Mouse (Mus musculus) CH12.LX (cell line): ENCODE measurements around the gene Cst7. TPM values are rescaled to one million over a fixed set of nuclear protein-coding genes. Genes with fewer than 3 reads are reported as not detected.

Experiments
- DNase-seq: peaks from one replicate; pipeline ENCODE4 v3.0.0-alpha.2; 2013; ENCODE audit errors: extremely low read depth
- H3K27ac ChIP-seq: 2 replicates; pipeline ENCODE4 v1.5.1; 2012; ENCODE audit warnings: low read depth, mild to moderate bottlenecking, control low read depth, moderate library complexity; ENCODE audit not compliant: insufficient read depth
- H3K27me3 ChIP-seq: replicated peaks from 2 replicates; pipeline ENCODE3; 2012; ENCODE audit warnings: inconsistent platforms
- H3K36me3 ChIP-seq, 2 experiments: replicated peaks in 1 of 2; 2 replicates each; pipeline versions ENCODE3 to v1.6.1; 2012; ENCODE audit warnings: inconsistent platforms in 1 of 2, low read length in 1 of 2, mild to moderate bottlenecking in 1 of 2, mixed read lengths in 1 of 2, moderate library complexity in 1 of 2; ENCODE audit not compliant: control insufficient read depth in 1 of 2, insufficient read depth in 1 of 2
- H3K4me1 ChIP-seq, 2 experiments: 2 replicates each; pipeline ENCODE4 v1.6.1; 2012; ENCODE audit warnings: inconsistent platforms in 1 of 2, moderate library complexity in 1 of 2; ENCODE audit not compliant: insufficient read depth in 2 of 2, control insufficient read depth in 1 of 2
- H3K4me2 ChIP-seq: 2 replicates; pipeline ENCODE4 v1.6.1; 2012; ENCODE audit warnings: low read depth, mild to moderate bottlenecking, control low read depth; ENCODE audit not compliant: poor library complexity, insufficient read depth, severe bottlenecking
- H3K4me3 ChIP-seq, 3 experiments: fragments of 150-350 bp in 1 of 3; sonication (generic) in 1 of 3; replicated peaks in 1 of 3; 2 replicates each; pipeline versions ENCODE3 to v1.5.1; 2011 to 2012; ENCODE audit warnings: low read depth in 2 of 3, low read length in 2 of 3, mild to moderate bottlenecking in 2 of 3, moderate library complexity in 2 of 3, control low read depth in 1 of 3, improper control_type of control experiment in 1 of 3, inconsistent platforms in 1 of 3, mixed read lengths in 1 of 3; ENCODE audit not compliant: poor library complexity in 1 of 3
- H3K79me2 ChIP-seq: replicated peaks from 2 replicates; pipeline ENCODE4 v1.6.1; 2012; ENCODE audit warnings: mild to moderate bottlenecking, moderate library complexity; ENCODE audit not compliant: control insufficient read depth, poor library complexity, insufficient read depth, severe bottlenecking; ENCODE audit errors: extremely low read depth
- H3K9ac ChIP-seq: 2 replicates; pipeline ENCODE4 v1.6.1; 2012; ENCODE audit warnings: low read depth, mild to moderate bottlenecking, control low read depth, moderate library complexity; ENCODE audit not compliant: insufficient read depth
- H3K9me3 ChIP-seq: replicated peaks from 2 replicates; pipeline ENCODE3; 2012; ENCODE audit warnings: low read length, inconsistent platforms, mixed read lengths
- BHLHE40 ChIP-seq: IDR thresholded peaks from 2 replicates; pipeline ENCODE4 v1.6.1; 2011; ENCODE audit warnings: mild to moderate bottlenecking, low read depth, low read length, improper control_type of control experiment
- CHD1 ChIP-seq: IDR thresholded peaks from 2 replicates; pipeline ENCODE4 v1.6.1; 2012; ENCODE audit warnings: low read depth, low read length, improper control_type of control experiment, inconsistent platforms
- EP300 ChIP-seq: IDR thresholded peaks from 2 replicates; pipeline ENCODE4 v1.6.1; 2011; ENCODE audit warnings: low read length, improper control_type of control experiment
- ETS1 ChIP-seq: conservative IDR thresholded peaks from 2 replicates; pipeline ENCODE4 v1.6.1; 2012; ENCODE audit warnings: low read depth, mild to moderate bottlenecking, inconsistent platforms, low read length, improper control_type of control experiment, moderate library complexity
- HCFC1 ChIP-seq: IDR thresholded peaks from 2 replicates; pipeline ENCODE4 v1.6.1; 2012; ENCODE audit warnings: low read depth, mild to moderate bottlenecking, inconsistent platforms, low read length, improper control_type of control experiment
- IRF4 ChIP-seq: IDR thresholded peaks from 2 replicates; pipeline ENCODE4 v1.6.1; 2014; ENCODE audit warnings: low read depth, mild to moderate bottlenecking, inconsistent platforms, low read length, improper control_type of control experiment
- JUN ChIP-seq: IDR thresholded peaks from 2 replicates; pipeline ENCODE4 v1.6.1; 2011; ENCODE audit warnings: low read depth, mild to moderate bottlenecking, low read length, improper control_type of control experiment, moderate library complexity; ENCODE audit not compliant: insufficient read depth
- JUND ChIP-seq: conservative IDR thresholded peaks from 2 replicates; pipeline ENCODE4 v1.6.1; 2011; ENCODE audit warnings: low read depth, low read length, improper control_type of control experiment
- MAX ChIP-seq: IDR thresholded peaks from 2 replicates; pipeline ENCODE4 v1.6.1; 2011; ENCODE audit warnings: low read length, improper control_type of control experiment
- MAZ ChIP-seq: IDR thresholded peaks from 2 replicates; pipeline ENCODE4 v1.6.1; 2012; ENCODE audit warnings: low read depth, mild to moderate bottlenecking, inconsistent platforms, low read length, improper control_type of control experiment, moderate library complexity
- MEF2A ChIP-seq: IDR thresholded peaks from 2 replicates; pipeline ENCODE4 v1.6.1; 2014; ENCODE audit warnings: low read depth, mild to moderate bottlenecking, inconsistent platforms, low read length, improper control_type of control experiment, borderline replicate concordance
- MXI1 ChIP-seq: IDR thresholded peaks from 2 replicates; pipeline ENCODE4 v1.6.1; 2011; ENCODE audit warnings: mild to moderate bottlenecking, low read depth, low read length, improper control_type of control experiment
- MYC ChIP-seq: IDR thresholded peaks from 2 replicates; pipeline ENCODE4 v1.6.1; 2011; ENCODE audit warnings: low read depth, mild to moderate bottlenecking, improper control_type of control experiment, low read length
- NELFE ChIP-seq: IDR thresholded peaks from 2 replicates; pipeline ENCODE4 v1.6.1; 2011; ENCODE audit warnings: low read depth, low read length, improper control_type of control experiment
- POLR2A ChIP-seq: IDR thresholded peaks from 2 replicates; pipeline ENCODE4 v1.6.1; 2011; ENCODE audit warnings: low read depth, mild to moderate bottlenecking, improper control_type of control experiment, low read length
- RAD21 ChIP-seq: IDR thresholded peaks from 2 replicates; pipeline ENCODE4 v1.6.1; 2011; ENCODE audit warnings: low read depth, mild to moderate bottlenecking, low read length, improper control_type of control experiment, moderate library complexity
- SMC3 ChIP-seq: IDR thresholded peaks from 2 replicates; pipeline ENCODE4 v1.6.1; 2011; ENCODE audit warnings: low read depth, low read length, improper control_type of control experiment
- USF1 ChIP-seq: IDR thresholded peaks from 2 replicates; pipeline ENCODE4 v1.6.1; 2014; ENCODE audit warnings: low read depth, mild to moderate bottlenecking, inconsistent platforms, low read length, improper control_type of control experiment
- USF2 ChIP-seq: conservative IDR thresholded peaks from 2 replicates; pipeline ENCODE4 v1.6.1; 2011; ENCODE audit warnings: low read depth, low read length, improper control_type of control experiment
- ZC3H11A ChIP-seq: IDR thresholded peaks from 2 replicates; pipeline ENCODE4 v1.6.1; 2012; ENCODE audit warnings: low read depth, mild to moderate bottlenecking, inconsistent platforms, low read length, improper control_type of control experiment
- ZKSCAN1 ChIP-seq: IDR thresholded peaks from 2 replicates; pipeline ENCODE4 v1.6.1; 2012; ENCODE audit warnings: low read depth, inconsistent platforms, low read length, improper control_type of control experiment, borderline replicate concordance
- ZMIZ1 ChIP-seq: IDR thresholded peaks from 2 replicates; pipeline ENCODE4 v1.6.1; 2012; ENCODE audit warnings: low read depth, mild to moderate bottlenecking, inconsistent platforms, low read length, improper control_type of control experiment
- ZNF384 ChIP-seq: IDR thresholded peaks from 2 replicates; pipeline ENCODE4 v1.6.1; 2012; ENCODE audit warnings: low read depth, low read length, improper control_type of control experiment, inconsistent platforms
- dilution Hi-C: fragments of 300-500 bp; cut with MboI; formaldehyde crosslinking; loops from 2 replicates; pipeline ENCODE4 v1.14.3; 2020; ENCODE audit warnings: low sequenced_read_pairs; ENCODE audit not compliant: extremely low pct_unique_long_range_greater_than_20kb, extremely low pct_ligation_motif_present
- in situ Hi-C: fragments of 300-500 bp; cut with MboI; formaldehyde crosslinking; loops from 3 replicates; pipeline ENCODE4 v1.14.3; 2019; ENCODE audit warnings: low sequenced_read_pairs, low pct_ligation_motif_present, low pct_unique_long_range_greater_than_20kb, mixed read lengths
- polyA plus RNA-seq: library from polyadenylated mRNA; unstranded; fragments of >175 nt; gene quantifications from 2 replicates; pipeline ENCODE4 v1.2.1, GENCODE M21; 2012; ENCODE audit warnings: low read depth; ENCODE audit not compliant: insufficient read length
- total RNA-seq, 2 experiments: library from RNA; depleted of rRNA; stranded (reverse); fragments of 300-350 nt in 1 of 2; fragments of >200 nt in 1 of 2; gene quantifications; 2 replicates each; pipeline ENCODE4 v1.2.3; 2012 to 2014

The Cst7 gene
- total and polyA plus RNA-seq, 3 experiments, result 12.8 to 48.8 (median 31.7) TPM

DNA sequence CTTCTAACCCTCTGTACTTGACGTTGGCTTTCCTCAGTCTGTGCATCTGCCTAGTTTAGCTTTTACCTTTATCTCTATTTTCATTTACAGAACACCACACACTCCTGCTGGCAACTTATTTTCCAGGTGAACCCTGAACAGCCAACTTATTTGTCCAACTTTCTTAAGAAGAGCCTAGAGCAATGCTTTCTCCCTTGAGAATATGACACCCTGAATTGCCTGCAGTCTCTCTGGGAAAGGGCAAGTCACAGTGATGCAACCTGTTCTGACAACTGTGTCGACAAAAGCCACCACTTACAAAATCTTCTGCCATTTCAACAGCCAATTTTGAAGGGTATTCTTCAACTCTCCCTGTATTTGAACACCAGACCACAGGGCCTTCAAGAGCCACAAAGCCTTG is 34.6 kb downstream of the Cst7 start:
- Histone ChIP-seq H3K27ac (no peak overlapping the region), H3K4me2 (no peak overlapping the region), H3K27me3 (no peaks in the 10 kb centered on the region), H3K9me3 (no peaks in the 10 kb centered on the region), H3K9ac (no peak overlapping the region), H3K4me3 (no peak overlapping the region), H3K4me1 (peaks cover 3 to 20% of the 10 kb centered on the region in 2 experiments; a peak in 3 of 4 replicates), H3K79me2 (peaks cover 3% of the 10 kb centered on the region), H3K36me3 (peaks cover 0 to 39% of the 10 kb centered on the region in 2 experiments)
- no peak for DNase-seq
- in situ Hi-C loops, result loop anchor here (5.0 to 10.0 kb wide), 2 partner anchors 67 to 140 kb away; partner anchors contain the start of gene Entpd6
- TF ChIP-seq CHD1, result no peak
- no peak for TF ChIP-seq JUND
- no peak for TF ChIP-seq ETS1
- no peak for TF ChIP-seq EP300
- TF ChIP-seq ZNF384, result no peak
- TF ChIP-seq ZMIZ1, result no peak
- no peak for TF ChIP-seq NELFE
- no peak for TF ChIP-seq POLR2A
- dilution Hi-C loops, result no loop called here

DNA sequence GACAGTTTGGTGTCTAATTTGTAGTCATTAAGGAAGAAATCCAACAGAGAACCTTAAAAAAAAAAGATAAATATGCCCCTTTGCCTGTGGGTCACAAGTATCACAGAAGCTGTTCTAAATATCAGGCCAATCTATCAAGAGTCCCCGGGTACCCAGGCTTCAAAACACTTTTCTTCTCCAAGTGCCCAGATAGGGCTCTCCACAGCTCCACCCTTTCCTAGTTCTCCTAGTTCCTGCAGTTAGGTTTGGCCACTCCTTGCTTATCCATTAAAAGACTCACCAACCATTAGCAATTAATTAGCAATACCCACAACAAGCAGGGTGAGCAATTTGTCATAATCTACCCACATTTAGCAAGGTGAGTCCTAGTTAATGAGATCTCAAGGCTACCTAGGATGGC is 36.9 kb downstream of the Cst7 start:
- H3K9me3 ChIP-seq, result no peaks in the 10 kb centered on the region
- in situ Hi-C loops, result loop anchor here (5.0 to 10.0 kb wide), 2 partner anchors 65 to 138 kb away; partner anchors contain the start of gene Entpd6
- no peaks in the 10 kb centered on the region for H3K27me3 ChIP-seq
- peak overlapping the region; percentile 51; the same call in 1 of the 2 replicates for H3K4me2 ChIP-seq
- no peak for TF ChIP-seq BHLHE40
- TF ChIP-seq NELFE, result no peak
- TF ChIP-seq JUN, result no peak
- TF ChIP-seq, all 38 proteins: peak for 0
- dilution Hi-C loops, result no loop called here
- Histone ChIP-seq H3K4me3 (peak overlapping the region in 1 of 3 experiments; percentile 93), H3K79me2 (peaks cover 3% of the 10 kb centered on the region), H3K27ac (no peak overlapping the region), H3K36me3 (peaks cover 0 to 26% of the 10 kb centered on the region in 2 experiments), H3K9ac (peak overlapping the region; percentile 44; the same call in 1 of the 2 replicates), H3K4me1 (peaks cover 3 to 20% of the 10 kb centered on the region in 2 experiments; a peak in 3 of 4 replicates)
- no peak for DNase-seq

DNA sequence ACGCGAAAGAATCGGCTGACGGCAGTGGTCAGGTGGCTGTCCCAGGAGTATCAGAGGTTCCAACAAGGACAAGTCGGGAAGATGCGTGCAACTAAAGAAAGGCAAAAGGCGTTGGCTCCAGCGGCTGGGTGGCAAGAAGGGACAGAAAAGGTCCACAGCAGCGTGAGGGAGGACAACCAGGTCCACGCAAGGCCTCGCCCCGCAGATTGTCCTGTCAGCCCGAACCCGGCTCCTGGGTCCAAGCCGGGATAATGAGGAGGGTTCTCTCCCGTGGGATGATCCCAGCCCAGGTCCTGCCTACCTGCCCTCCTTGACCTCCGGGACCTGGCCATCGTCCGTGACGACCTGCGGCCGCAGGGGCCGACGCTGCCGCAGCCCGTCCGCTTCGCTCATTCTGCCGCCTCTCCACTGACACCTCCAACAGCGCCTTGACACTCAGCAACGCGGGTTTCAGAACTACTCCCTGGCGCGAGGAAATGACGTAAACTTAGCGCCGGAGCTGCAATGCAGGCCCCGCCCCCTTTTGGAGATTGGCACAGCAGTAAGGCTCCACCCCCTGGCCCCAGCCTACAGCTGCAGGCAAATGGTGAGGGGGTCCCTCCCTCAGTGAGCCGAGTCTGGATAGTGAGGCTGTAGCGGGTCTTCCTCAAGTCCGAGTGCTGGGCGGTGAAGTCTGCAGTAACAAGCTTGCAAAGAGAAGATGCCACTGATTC is 38.0 kb downstream of the Cst7 start, which contains the start of gene Apmap:
Gene Apmap (minus strand): TSS at position 481 of the 713 bp plus-strand sequence.
- H3K27me3 ChIP-seq, result no peaks in the 10 kb centered on the region
- peak within 1 kb of the TSS; percentile 89 to 94 (median 93) for H3K4me3 ChIP-seq
- peaks cover 3% of the 10 kb centered on the region for H3K79me2 ChIP-seq
- DNase-seq, result peak; percentile 98
- peaks cover 0 to 23% of the 10 kb centered on the region in 2 experiments for H3K36me3 ChIP-seq
- no peak within 1 kb of the TSS for H3K27ac ChIP-seq
- H3K4me1 ChIP-seq, result peaks cover 3 to 20% of the 10 kb centered on the region in 2 experiments; a peak in 3 of 4 replicates
- dilution Hi-C loops, result no loop called here
- in situ Hi-C loops, result loop anchor here (5.0 to 10.0 kb wide), 2 partner anchors 64 to 137 kb away; partner anchors contain the start of gene Entpd6
- peak within 1 kb of the TSS; percentile 92 for H3K4me2 ChIP-seq
- H3K9ac ChIP-seq, result peak within 1 kb of the TSS; percentile 44
- H3K9me3 ChIP-seq, result no peaks in the 10 kb centered on the region
- peak; percentile 84 for TF ChIP-seq POLR2A
- TF ChIP-seq RAD21, result no peak
- no peak for TF ChIP-seq BHLHE40
- no peak for TF ChIP-seq USF1
- peak; percentile 78 for TF ChIP-seq IRF4
- TF ChIP-seq ZNF384, result no peak
- TF ChIP-seq USF2, result no peak
- peak; percentile 48; the same call in 1 of the 2 replicates for TF ChIP-seq ZMIZ1
- peak; percentile 20 for TF ChIP-seq SMC3
- no peak; the same call in 1 of the 2 replicates for TF ChIP-seq MYC
- peak; percentile 43; the same call in 1 of the 2 replicates for TF ChIP-seq MEF2A
- TF ChIP-seq ZC3H11A, result no peak
- TF ChIP-seq ZKSCAN1, result no peak
- TF ChIP-seq HCFC1, result peak; percentile 89
- 0 out of 2 replicates have a peak, but pooled peaks have one; percentile 16 for TF ChIP-seq MAZ
- peak; percentile 99 for TF ChIP-seq MXI1
- TF ChIP-seq MAX, result peak; percentile 87
- no peak for TF ChIP-seq JUN
